Mouse (Mus musculus) layer of hippocampus, adult 9-11 months (tissue): ENCODE measurements around the gene Tbl1x.

ENCODE experiments used
- DNase-seq: peaks from one replicate; pipeline ENCODE4 v3.0.0; 2022

Gene Tbl1x

DNA sequence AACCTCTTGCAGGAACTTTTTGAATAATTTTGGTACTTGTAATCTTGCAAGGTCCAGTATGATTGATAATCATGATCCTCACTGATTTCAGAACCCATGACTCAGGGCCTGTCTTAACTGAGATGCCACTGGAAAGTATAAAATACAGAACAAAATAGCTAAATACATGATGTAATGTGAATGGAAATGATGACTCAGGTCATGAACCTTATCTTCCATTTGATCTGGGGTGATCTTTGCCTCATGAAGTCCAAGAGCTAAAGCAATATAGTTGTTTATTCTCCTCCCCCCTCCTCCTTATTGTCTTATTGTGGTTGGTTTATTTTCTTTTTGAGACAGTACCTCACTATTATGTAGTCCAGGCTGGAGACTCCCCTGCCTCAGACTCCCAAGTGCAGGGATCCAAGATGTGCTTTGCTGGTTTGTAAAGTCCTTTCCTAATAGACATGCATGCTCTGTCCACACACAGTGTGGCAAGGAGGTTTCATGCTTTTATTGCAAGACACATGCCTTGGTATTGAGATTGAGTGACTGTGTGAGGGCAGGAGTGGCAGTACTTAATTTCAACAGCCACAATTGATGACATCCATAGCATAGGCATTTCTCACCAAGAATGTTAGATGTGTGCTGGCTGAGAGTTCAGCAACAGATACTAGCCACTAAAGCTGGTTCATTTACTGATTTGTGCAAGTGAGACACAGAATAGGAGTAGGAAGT, 34.7 kb downstream of the Tbl1x start:
- no peak for DNase-seq

DNA sequence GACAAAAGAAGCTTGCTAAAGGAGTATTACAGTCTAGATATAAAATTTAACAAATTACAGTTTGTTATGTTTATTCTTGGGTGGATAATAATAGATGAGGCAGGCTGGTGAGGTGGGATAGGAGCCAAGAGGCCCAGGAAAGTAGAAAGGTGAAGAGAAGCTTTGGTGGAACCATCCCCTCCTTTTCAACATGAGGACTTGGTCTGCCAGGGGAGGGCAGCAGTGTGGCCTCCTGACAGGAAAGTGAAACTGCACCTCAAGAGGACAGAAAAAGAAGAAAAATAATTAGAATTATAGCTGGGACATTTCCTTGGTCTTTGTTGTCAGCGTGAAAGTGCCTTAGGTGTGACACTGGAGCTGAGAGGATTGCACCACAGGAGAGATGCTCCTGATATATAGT, 35.6 kb downstream of the Tbl1x start:
- no peak for DNase-seq

- no peak for DNase-seq
Observed at GRCm38 (mm10) chrX:77548951-77549350, 38.1 kb downstream of the Tbl1x start.

DNA sequence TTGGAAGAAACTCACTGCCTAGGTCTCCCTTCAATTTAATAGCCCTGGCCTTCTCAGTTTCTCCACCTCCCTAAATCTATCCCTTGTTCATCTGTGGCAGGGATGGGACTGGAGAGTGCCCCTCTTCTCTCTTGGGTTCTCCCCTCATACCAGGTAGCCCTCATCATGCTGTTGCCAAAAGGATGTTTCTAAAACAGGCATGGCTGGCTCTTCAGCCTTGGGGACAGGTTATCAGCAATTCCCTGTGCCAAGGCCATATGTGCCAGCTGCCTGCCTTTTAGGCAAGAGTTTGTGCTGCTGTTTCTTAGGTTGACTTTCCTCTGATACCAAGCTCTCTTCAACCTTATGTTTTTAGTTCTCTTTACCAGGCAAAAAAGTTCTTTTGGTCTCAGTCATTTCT, 39.6 kb downstream of the Tbl1x start:
- no peak for DNase-seq

DNA sequence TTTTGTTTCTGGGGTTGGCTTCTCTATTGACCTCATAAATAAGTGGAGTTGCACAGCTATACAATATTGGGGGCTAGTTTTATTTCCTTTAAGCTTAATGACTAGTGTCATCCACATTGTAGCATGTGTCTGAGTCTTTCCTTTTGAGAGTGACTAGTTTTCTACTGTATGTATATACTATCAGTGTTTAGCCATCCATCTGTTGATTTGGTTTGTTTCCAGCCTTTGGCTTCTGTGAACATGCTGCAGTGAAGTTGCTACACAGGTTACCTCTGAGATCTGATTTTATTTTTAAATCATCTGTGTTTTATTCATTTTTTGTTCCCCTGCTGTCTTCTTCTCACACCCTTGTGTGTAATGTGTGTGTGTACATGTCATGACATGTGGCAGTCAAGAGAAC, 40.5 kb downstream of the Tbl1x start:
- DNase-seq: no peak

DNA sequence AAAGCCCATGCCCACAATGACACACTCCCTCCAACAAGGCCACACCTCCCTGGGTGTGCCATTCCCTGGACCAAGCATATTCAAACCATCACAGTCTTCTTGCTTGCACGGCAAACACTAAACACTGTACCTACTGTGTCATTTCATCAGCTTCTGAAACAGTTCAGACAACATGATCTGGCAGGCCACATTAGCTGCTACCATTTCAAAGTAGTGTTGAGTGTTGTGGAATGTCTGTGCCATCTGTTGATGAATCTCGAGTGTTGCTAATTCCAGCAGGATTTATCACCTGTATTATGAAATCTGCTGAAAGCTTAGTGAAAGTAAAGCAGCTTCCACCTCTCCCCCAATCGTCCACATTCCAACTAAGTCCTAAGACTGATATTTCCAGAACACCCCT, 41.3 kb downstream of the Tbl1x start:
- DNase-seq: no peak

GRCm38 (mm10) chrX:77555985-77556384, 45.2 kb downstream of the Tbl1x start:
- DNase-seq: no peak

GRCm38 (mm10) chrX:77559199-77559881, 48.5 kb downstream of the Tbl1x start:
- DNase-seq: no peak

- no peak for DNase-seq
Observed at GRCm38 (mm10) chrX:77563616-77564015, 52.8 kb downstream of the Tbl1x start.

- DNase-seq: no peak
Observed at GRCm38 (mm10) chrX:77566739-77567138, 55.9 kb downstream of the Tbl1x start.

- no peak for DNase-seq
Observed at GRCm38 (mm10) chrX:77568013-77568412, 57.2 kb downstream of the Tbl1x start.

DNA sequence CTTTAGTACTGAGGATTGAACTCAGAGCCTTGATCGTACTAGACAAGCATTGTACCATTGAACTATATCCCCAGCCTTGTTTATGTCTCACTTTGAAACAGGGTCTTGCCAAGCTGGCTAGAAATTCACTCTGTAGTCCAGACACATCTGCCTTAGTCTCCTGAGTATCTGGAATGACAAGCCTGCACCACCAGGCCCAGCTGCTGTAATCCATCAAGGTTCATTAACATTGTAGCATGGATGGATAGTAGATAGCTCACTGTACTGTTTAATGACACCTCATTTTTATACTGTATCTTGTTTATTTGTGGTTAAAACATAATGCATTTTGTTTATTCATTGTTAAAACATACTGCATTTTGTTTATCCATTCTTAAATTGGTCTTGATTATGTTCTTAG, 62.9 kb downstream of the Tbl1x start:
- no peak for DNase-seq

DNA sequence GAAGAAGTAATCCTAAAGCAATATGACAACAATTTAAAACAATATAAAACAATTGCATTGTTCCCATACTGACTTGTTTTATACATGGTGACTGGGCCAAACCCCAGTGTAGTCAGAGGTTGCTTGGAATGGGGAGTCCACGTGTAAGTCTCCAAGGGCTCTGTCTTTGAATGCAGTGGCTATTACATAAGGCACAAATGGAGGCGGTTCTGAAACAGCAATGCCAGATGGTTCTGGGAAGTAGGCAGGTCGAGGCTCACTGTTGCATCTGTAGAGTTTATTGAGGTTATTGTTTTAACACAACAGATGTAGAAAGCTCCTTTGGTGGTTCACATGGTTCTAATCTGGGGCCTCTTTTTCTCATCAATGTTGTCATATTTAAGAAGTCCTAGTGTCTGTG, 66.3 kb downstream of the Tbl1x start:
- peak; percentile 4 for DNase-seq

DNA sequence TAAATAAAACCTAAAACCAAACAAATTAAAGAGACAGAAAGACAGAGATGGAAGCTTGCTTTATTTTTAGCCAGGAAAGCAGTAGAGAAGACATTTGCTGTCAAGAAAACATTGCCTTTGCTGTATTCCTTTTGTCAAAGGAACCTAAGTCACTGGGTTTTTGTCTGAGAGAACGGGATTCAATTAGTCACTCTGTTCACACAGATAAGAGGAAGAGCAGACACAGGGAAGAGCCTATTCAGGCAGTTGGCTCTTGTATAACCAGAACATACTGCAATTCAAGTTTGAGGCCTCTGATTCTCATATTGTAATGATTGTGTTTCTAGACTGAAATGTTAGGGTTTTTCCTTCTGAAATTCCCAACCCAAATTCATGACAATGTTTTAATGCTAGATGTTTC, 67.4 kb downstream of the Tbl1x start:
- DNase-seq: no peak

DNA sequence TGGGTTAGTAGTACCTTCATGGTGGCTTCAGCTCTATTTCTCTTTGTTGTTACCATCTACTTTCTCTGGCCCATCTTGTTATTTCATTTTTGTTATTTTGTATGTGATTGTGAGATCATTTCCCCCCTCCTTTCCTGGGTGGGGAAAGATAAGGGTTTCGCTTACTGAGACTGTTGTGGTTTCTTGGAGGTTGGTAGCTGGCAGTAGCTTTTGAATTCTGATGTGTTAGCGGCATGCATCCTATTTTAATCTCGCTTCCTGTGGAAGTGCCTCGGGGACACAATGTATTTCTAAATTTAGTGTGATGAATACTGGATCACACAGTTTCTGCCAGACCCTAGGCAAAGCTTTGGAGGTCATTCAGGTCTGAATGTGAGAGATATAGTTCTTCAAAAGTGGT, 69.2 kb downstream of the Tbl1x start:
- DNase-seq: no peak

DNA sequence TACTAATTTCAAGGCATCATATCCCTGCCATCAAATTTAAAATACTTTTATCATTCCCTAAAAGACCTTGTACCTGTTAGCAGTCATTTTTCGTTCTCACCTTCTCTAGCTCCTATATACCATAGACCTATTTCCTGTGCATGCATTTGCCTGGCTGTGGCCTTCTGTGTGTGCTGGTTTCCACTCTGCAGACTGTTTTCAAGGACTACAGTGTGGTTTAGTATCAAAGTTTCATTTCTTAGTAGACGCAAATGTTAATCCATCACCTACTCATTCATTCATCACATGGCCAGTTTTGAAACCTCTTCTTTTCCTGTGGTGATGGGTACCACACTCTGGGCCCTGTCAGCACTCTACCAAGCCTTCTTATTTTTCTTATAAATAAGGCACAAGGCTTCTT, 75.2 kb downstream of the Tbl1x start:
- no peak for DNase-seq

- no peak for DNase-seq
Observed at GRCm38 (mm10) chrX:77594670-77595224, 83.9 kb downstream of the Tbl1x start.

- peak; percentile 28 for DNase-seq
Observed at GRCm38 (mm10) chrX:77597674-77598073, 86.9 kb downstream of the Tbl1x start.

DNA sequence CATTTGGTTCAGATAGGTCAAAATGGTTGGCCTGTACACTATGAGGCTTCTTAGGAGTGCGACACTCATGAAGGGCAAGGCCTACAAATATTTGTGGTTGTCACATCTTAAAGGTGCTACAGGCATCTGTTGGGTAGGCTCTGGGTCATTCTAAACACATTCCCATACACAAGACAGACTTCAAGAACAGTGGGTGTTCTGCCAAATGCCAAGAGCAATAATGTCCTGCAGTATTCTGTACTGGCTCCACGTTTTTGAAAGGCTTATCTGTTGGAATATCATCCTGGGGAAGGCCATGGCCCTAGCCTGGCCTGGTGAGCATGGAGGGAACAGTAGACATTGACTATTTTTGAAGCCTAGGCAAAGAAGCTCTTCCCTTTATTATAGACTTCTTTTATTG, 87.9 kb downstream of the Tbl1x start:
- no peak for DNase-seq

DNA sequence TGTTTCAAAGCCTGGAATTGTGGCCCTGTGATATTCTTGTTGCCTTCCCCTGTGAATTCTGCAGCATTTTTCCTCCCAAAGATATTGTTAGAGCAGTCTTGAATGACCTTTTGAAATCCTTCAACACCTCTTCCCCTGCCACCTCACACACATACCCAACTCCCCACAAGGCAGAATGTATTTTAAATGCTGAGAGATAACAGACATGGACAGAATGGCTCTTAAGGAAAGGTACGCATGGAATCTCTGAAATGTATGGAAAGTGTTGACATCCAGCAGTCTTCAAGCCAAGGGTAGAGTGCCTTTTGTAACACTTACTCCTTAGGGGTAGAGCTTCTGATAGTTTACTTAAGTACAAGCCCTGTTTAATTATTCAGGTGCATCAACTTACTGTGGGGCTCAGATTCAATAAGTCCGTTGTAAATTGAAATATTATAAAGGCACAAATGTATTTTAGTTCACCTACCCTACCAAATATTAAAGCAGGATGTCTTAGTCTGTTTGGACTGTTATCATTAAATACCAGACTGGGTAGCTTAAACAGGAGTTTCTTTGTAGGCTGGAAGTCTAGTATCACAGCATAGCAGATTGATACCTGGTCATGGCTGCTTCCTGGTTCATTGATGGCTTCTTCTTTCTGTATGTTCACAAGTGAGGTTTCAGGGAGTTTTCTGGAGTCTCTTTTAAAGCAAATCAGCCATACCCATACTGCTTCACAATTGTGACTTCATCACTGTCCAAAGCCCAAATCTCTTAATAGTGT, 92.9 kb downstream of the Tbl1x start:
- DNase-seq: no peak

- no peak for DNase-seq
Observed at GRCm38 (mm10) chrX:77607488-77607887, 96.7 kb downstream of the Tbl1x start.

DNA sequence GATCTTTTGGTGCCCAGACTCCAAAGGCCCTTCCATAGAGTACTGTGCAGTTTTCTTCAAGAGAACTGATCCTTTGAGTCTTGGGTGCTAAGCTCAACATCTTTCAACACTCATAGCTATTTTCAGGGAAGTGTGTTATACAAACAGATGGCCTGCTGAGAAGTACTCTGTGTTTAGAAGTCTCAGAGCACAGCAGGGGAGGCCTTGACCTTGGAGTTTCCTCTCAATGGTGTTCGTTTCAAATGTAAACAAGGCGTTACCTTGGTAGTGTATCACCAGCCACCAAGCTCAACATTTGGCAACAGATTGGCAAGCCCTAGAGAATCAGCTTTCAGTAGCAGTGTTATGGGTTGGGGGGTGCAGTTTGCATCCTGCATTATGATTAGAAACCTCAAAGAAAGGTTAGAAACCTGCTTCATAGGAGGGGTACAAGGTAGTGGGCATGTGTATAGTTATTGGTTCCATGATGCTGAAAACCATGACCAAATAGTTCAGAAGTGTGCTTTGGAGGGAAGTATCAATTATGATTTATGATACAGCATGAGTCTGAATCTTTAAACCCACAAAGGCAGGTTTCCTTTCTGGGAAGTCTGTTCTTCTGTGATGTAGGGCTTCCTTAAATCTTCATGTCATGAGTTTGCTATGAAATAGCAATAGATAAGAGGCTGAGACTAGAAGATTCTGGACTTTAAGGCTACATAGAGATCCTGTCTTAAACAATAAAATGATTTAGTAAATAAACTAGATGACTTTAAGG, 98.3 kb downstream of the Tbl1x start:
- no peak for DNase-seq

DNA sequence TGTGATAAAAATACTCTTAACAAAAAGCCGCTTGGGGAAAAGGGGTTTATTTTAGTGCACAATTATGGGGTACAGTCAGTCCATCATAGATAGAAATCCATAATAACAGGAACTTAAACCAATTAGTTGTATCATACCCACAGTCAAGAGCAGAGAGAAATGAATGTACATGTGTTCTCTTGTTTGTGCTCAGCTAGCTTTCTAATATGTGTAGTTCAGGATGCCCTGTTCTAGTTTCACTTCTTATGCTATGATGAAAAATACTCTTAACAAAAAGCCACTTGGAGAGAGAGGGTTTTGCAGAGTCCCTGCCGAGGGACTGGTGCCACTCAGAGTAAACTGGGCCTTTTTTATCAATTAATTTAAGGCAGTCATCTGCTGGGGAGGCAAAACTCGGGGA, 101.1 kb downstream of the Tbl1x start:
- no peak for DNase-seq
